Mouse (Mus musculus): Measurements from ENCODE around the gene Sstr4. TPM values are rescaled to one million over a fixed set of nuclear protein-coding genes. Genes with fewer than 3 reads are reported as not detected.

The Sstr4 gene
- polyA plus RNA-seq, 1 experiment from 2014 or later: 0.80 TPM

DNA sequence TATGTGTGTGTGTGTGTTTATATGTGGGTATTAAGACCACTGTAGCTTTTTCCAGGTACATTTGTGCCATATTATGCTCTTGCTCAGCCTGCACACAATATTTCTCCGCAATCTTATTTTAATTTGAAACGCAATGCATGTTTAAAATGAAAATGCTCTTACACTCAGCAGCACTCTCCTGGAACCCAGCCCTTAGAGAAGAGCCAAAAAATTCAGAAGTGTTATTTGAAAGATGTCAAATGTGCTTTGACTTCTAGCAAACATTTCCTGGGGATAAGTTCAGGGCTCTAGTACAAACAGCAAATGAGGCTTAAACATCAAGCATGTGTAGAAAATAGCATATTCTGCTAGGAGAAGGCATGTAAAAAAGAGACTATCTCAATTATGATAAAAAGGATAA lies 24.6 kb downstream of the Sstr4 start:
- Histone ChIP-seq H3K27me3 (no peaks in the 10 kb centered on the region), H3K27ac (no peak overlapping the region), H3K4me1 (no peaks in the 10 kb centered on the region), H3K9ac (no peak overlapping the region), H3K9me3 (replicated peaks) (no peaks in the 10 kb centered on the region), H3K36me3 (ENCODE audit: poor library complexity, severe bottlenecking) (no peaks in the 10 kb centered on the region), H3K4me3 (no peak overlapping the region), H3K4me2 (no peak overlapping the region)
- ATAC-seq: no peak
- WGBS: 94% methylated on average over 2 of the region's 2 CpGs

DNA sequence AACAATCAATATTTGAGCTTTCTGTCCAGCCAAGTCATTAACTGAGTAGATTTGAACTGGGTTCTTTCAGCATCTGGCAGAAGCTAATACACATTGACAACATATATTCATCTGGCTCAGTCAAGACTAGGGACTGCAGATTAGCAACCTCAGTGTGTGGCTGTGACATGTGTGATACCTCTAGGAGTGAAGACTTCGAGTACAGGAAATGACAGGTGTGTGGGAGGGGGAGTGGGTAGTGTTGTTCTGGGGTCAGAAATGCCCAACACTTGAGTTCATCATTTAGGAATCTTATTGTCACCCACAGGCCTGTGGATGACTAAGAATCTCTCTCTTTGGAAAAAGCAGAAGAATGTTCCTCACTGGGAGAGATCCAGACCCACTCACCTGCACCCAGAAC lies 26.0 kb downstream of the Sstr4 start:
- 69% methylated on average over 1 of the region's 1 CpGs for WGBS
- ATAC-seq: no peak
- Histone ChIP-seq H3K4me1 (no peaks in the 10 kb centered on the region), H3K4me2 (no peak overlapping the region), H3K4me3 (no peak overlapping the region), H3K36me3 (ENCODE audit: poor library complexity, severe bottlenecking) (no peaks in the 10 kb centered on the region), H3K27me3 (no peaks in the 10 kb centered on the region), H3K27ac (no peak overlapping the region), H3K9ac (no peak overlapping the region), H3K9me3 (replicated peaks) (no peaks in the 10 kb centered on the region)

DNA sequence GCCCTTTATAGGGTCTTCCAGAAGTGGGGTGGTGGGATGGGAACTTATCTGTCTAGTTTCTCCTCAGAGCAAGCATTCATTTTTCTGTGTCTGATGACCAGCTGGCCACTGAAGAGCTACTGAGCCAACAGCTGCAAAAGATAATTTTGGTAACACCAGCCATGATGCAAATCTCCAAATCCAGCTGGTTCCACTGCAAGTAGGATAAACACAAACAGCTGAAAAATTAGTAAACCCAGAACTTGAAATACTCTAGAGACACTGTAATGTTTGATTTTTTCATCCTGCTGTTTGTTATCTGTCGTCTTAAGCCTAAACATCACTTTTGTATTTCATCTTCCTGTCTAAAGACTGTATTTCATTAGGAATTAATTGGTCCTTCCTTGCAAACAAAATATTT lies 26.6 kb downstream of the Sstr4 start:
- Histone ChIP-seq H3K4me3 (no peak overlapping the region), H3K27me3 (no peaks in the 10 kb centered on the region), H3K4me1 (no peaks in the 10 kb centered on the region), H3K36me3 (ENCODE audit: poor library complexity, severe bottlenecking) (no peaks in the 10 kb centered on the region), H3K4me2 (no peak overlapping the region), H3K9me3 (replicated peaks) (no peaks in the 10 kb centered on the region), H3K27ac (no peak overlapping the region), H3K9ac (no peak overlapping the region)
- no peak for ATAC-seq
- WGBS: 74% methylated on average over 1 of the region's 1 CpGs

DNA sequence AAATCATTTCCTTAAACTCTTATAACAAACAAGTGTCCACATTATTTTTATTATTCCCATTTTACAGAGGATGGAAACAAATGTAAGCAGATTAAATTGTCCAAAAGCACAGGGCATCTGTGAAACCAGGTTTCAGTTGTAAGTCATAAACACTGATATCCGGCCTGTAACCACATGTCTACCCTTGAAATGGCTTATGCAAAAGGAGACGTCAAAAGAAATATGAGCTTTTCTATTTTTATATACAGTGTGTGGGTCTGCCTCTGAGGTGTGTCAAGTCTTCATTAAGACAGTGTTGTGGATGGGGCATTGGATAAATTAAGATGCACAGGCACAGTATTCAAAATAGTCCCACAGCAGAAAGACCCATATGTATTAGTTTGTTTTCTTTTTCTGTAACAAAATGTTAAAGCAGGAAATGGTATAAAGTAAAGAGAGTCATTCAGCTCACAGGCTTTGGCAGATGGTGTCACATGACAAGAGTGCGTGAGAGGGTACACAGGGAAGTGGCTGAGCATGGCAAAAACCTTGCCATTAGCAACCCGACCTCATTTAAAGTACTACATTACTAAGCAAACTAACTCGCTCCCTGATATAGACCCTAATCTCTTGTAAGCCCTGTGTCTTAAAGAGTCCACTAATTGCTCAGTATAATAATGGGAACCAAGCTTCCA lies 30.7 kb downstream of the Sstr4 start:
- WGBS: 85% methylated on average over 5 of the region's 5 CpGs
- no peaks in the 10 kb centered on the region for H3K27me3 ChIP-seq
- ATAC-seq: no peak
- H3K4me3 ChIP-seq: no peak overlapping the region
- no peaks in the 10 kb centered on the region for H3K36me3 ChIP-seq (ENCODE audit: poor library complexity, severe bottlenecking)
- H3K27ac ChIP-seq: no peak overlapping the region
- no peak overlapping the region for H3K4me2 ChIP-seq
- no peaks in the 10 kb centered on the region for H3K4me1 ChIP-seq
- no peaks in the 10 kb centered on the region for H3K9me3 ChIP-seq (replicated peaks)
- H3K9ac ChIP-seq: no peak overlapping the region

DNA sequence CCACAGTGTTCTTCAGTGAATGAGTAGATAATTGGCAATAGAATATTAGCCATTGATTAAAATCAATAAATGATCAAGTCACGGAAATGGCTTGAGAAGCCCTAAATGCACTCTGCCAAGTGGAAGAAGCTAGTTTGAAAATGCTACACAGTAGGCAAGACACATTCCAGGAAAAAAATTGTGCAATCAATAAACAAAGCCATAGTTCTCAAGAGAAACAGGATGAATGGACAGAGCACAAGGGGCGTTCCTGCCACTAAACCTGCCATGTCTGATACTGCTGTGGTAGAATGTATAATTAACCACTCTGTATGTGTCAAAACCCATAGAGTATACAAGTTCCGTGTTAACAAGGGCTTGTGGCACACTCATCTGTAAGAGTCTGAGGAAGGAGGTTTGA lies 32.4 kb downstream of the Sstr4 start:
- 73% methylated on average over 3 of the region's 3 CpGs for WGBS
- Histone ChIP-seq H3K36me3 (ENCODE audit: poor library complexity, severe bottlenecking) (no peaks in the 10 kb centered on the region), H3K4me2 (no peak overlapping the region), H3K4me3 (no peak overlapping the region), H3K27me3 (no peaks in the 10 kb centered on the region), H3K27ac (no peak overlapping the region), H3K4me1 (no peaks in the 10 kb centered on the region), H3K9me3 (replicated peaks) (no peaks in the 10 kb centered on the region), H3K9ac (no peak overlapping the region)
- no peak for ATAC-seq

DNA sequence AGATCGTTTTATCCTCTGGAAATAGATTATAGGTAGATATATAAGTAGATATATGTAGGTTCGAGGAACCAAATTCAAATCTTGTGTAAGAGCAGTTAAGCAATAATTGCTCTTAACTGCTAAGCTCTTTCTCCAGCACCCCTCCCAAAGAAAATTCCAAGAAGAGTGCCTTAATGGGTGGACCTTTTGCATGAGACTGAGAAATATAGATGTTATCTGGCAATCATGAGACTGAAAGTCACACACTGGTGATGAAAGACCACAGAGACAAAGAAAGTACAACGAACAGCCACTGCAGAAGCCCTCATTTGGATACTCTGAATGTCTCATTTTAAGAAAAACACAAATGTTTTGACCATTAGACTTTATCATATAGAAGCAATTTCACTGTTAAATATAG lies 33.4 kb downstream of the Sstr4 start:
- Histone ChIP-seq H3K36me3 (ENCODE audit: poor library complexity, severe bottlenecking) (no peaks in the 10 kb centered on the region), H3K4me3 (no peak overlapping the region), H3K27ac (no peak overlapping the region), H3K9me3 (replicated peaks) (no peaks in the 10 kb centered on the region), H3K27me3 (no peaks in the 10 kb centered on the region), H3K4me2 (no peak overlapping the region), H3K4me1 (no peaks in the 10 kb centered on the region), H3K9ac (no peak overlapping the region)
- 85% methylated on average over 3 of the region's 3 CpGs for whole genome bisulfite sequencing
- ATAC-seq: no peak

DNA sequence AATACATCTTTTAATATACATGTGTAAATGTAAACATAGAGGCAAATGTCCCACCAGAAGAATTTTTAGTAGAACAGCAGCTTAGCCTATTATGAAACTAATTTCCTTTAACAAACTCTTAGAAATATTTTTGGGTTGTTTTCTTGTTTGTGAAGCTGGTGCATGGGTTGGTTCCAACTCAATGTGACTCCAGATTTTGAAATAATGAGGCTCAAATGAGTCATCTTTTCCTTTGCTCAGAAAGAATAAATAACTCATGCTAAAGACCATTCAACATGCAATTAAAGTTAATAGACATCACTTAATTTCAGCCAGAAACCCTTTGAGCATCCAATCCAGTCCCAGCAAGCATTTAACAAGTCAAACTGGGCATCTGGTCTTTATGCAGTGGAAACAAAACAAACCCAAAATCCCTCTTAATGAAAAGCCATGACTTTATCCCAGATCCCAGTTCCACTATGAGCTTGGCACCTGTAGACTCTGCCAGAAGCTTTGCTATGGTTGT lies 33.9 kb downstream of the Sstr4 start:
- no peak overlapping the region for H3K4me2 ChIP-seq
- H3K4me1 ChIP-seq: no peaks in the 10 kb centered on the region
- no peaks in the 10 kb centered on the region for H3K9me3 ChIP-seq (replicated peaks)
- H3K36me3 ChIP-seq (ENCODE audit: poor library complexity, severe bottlenecking): no peaks in the 10 kb centered on the region
- no peak overlapping the region for H3K27ac ChIP-seq
- ATAC-seq: no peak
- no peaks in the 10 kb centered on the region for H3K27me3 ChIP-seq
- no peak overlapping the region for H3K4me3 ChIP-seq
- no peak overlapping the region for H3K9ac ChIP-seq

DNA sequence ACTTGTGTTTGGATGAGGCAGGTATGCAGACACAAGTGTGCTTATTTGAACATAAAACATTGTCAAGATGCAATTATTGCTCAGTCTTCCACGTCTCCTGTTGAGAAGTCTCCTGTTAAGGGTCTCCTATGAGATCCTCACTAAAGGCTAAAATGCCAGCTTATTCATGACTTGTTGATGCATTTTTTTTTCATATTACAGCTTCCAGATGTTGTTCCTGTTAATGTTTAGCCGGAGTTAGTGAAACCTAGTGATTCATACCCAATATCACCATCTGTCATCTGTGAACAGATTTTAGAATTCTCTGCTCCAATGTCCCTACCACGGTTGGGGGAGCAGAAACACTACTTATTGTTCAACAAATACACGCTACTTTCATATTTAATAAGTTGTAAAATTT lies 35.8 kb downstream of the Sstr4 start:
- no peak for ATAC-seq

DNA sequence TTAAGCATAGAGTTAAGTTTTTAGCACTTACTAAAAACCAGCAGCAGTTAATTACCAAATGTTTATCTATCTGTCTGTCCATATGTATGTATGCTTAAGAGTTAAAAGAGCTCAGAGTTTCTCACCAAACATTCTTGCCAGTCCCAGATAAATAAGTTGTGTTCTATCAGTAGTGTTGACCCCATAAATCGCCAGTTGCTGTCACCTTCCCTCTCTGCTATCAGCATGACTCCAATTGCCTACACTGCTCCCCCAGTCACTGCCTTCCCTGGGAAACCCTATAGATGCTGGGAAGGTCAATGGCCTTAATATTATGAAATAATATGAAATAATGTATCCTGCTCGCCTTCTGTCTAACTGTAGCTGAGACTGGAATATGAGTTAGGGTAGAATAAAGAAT lies 37.2 kb downstream of the Sstr4 start:
- Histone ChIP-seq H3K36me3 (ENCODE audit: poor library complexity, severe bottlenecking) (no peaks in the 10 kb centered on the region), H3K9ac (no peak overlapping the region), H3K4me2 (no peak overlapping the region), H3K4me1 (peaks cover 2% of the 10 kb centered on the region; the same call in 1 of the 2 replicates), H3K27ac (no peak overlapping the region), H3K4me3 (no peak overlapping the region), H3K9me3 (replicated peaks) (no peaks in the 10 kb centered on the region), H3K27me3 (no peaks in the 10 kb centered on the region)
- 78% methylated on average over 2 of the region's 2 CpGs for WGBS
- ATAC-seq: no peak

More for the DNA sequence above, 35.8 kb downstream of the Sstr4 start:
- Histone ChIP-seq H3K36me3 (ENCODE audit: poor library complexity, severe bottlenecking) (no peaks in the 10 kb centered on the region), H3K4me2 (no peak overlapping the region), H3K27me3 (no peaks in the 10 kb centered on the region), H3K4me3 (no peak overlapping the region), H3K4me1 (peaks cover under 1% of the 10 kb centered on the region; the same call in 1 of the 2 replicates), H3K9me3 (replicated peaks) (no peaks in the 10 kb centered on the region), H3K27ac (no peak overlapping the region), H3K9ac (no peak overlapping the region)
- WGBS: 84% methylated on average over 4 of the region's 4 CpGs

DNA sequence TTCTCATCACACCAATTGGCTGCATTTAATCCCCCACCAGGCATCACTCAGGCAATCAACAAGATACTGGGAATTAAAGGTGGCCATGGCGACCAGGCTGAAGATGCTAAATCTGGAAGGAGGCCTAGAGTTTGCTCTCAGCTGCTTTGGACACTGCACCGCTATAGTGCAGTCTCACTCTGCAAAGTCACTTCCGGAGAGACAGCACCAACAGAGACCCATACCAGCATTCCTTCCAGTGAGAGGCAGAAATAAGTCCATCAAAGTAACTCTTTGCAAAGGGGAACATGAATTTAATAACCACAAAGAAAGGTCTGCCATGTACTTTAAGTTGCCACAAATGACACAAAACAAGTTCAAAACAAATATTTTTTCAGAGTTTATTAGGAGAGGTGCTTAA lies 41.1 kb downstream of the Sstr4 start:
- no peak for ATAC-seq
- WGBS: 29% methylated on average over 3 of the region's 3 CpGs
- no peaks in the 10 kb centered on the region for H3K27me3 ChIP-seq

DNA sequence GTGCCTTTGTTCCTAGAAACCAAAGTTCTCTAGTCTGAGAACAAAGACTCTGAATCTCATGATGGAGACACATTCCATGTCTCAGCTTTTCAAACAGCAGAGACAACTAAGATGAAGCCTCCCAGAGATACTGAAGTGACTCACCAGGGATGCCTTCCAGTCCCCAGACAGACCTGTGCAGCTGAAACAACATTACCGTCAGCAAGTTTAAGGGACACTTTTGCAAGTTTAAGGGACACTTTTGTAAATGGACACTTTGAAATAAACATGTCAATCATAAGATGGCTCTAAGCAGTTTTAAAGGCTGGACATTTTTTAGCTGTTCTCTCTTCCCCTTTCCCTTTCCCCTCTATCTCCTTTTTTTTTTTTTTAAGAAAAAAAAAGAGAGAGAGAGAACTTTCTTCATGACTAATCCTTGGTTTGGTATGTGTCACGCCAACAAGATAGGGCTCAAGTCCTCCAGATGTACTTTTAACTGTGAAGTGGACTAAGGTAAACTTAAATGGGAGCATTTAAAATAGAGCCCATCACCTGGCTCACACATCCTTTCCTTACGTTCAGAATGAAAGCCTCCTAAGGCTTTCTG lies 44.6 kb downstream of the Sstr4 start:
- WGBS: 80% methylated on average over 3 of the region's 3 CpGs
- Histone ChIP-seq H3K4me2 (no peak overlapping the region), H3K27me3 (no peaks in the 10 kb centered on the region), H3K27ac (no peak overlapping the region), H3K36me3 (ENCODE audit: poor library complexity, severe bottlenecking) (no peaks in the 10 kb centered on the region), H3K4me1 (peaks cover 2% of the 10 kb centered on the region; the same call in 1 of the 2 replicates), H3K9ac (no peak overlapping the region), H3K4me3 (no peak overlapping the region), H3K9me3 (replicated peaks) (no peaks in the 10 kb centered on the region)
- ATAC-seq: no peak

More for the DNA sequence above, 41.1 kb downstream of the Sstr4 start:
- Histone ChIP-seq H3K9me3 (replicated peaks) (no peaks in the 10 kb centered on the region), H3K4me2 (no peak overlapping the region), H3K27ac (no peak overlapping the region), H3K4me3 (no peak overlapping the region), H3K36me3 (ENCODE audit: poor library complexity, severe bottlenecking) (no peaks in the 10 kb centered on the region), H3K4me1 (peaks cover 2% of the 10 kb centered on the region; the same call in 1 of the 2 replicates), H3K9ac (no peak overlapping the region)

DNA sequence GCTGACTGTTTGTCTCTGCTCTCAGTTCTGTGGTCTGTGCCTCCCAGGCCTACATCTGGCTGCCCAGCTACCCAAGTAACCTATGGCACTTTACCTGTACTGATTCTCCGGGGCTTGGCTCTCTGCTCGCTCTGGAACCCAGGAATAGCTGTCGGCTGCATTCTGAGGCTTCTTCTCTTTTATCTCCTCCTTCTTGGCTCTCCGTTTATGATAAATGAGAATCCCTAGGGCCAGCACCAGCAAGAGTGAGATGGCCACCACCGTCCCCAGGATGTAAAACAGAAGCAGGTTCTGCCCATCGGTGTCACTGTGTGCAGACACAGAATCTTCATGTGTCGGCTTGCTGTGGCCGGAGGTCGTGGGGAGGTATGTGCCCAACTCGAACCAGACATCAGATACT lies 46.3 kb downstream of the Sstr4 start:
- ATAC-seq: no peak
- 91% methylated on average over 10 of the region's 10 CpGs for WGBS
- Histone ChIP-seq H3K27me3 (no peaks in the 10 kb centered on the region), H3K4me3 (no peak overlapping the region), H3K27ac (no peak overlapping the region), H3K9ac (no peak overlapping the region), H3K36me3 (ENCODE audit: poor library complexity, severe bottlenecking) (no peaks in the 10 kb centered on the region), H3K4me2 (no peak overlapping the region), H3K9me3 (replicated peaks) (no peaks in the 10 kb centered on the region), H3K4me1 (no peaks in the 10 kb centered on the region)

DNA sequence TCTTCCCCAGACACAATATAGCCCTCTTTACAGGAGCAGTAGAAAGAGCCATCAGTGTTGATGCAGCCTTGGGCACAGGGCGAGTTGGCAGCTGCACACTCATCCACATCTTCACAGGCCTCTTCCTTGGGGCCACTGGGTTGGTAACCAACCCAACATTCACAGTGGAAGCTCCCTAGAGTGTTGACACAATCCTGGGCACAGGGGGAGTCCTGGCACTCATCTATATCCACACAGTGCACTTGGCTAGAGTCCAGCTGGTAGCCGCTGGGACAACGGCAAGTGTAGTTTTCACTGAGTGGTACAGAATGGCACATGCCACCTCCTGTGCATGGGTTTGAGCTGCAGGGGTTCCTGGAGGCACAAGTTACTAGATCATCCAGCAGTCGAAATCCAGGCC lies 47.0 kb downstream of the Sstr4 start:
- 66% methylated on average over 4 of the region's 4 CpGs for WGBS
- no peak overlapping the region for H3K4me3 ChIP-seq
- ATAC-seq: 0 out of 2 replicates have a peak, but pooled peaks have one; percentile 36
- H3K4me1 ChIP-seq: no peaks in the 10 kb centered on the region
- no peaks in the 10 kb centered on the region for H3K27me3 ChIP-seq
- H3K9ac ChIP-seq: no peak overlapping the region
- H3K9me3 ChIP-seq (replicated peaks): no peaks in the 10 kb centered on the region
- no peak overlapping the region for H3K4me2 ChIP-seq
- H3K36me3 ChIP-seq (ENCODE audit: poor library complexity, severe bottlenecking): no peaks in the 10 kb centered on the region
- H3K27ac ChIP-seq: no peak overlapping the region
